Mouse (Mus musculus) C2C12 (cell line): ENCODE data around the gene Dnaaf3.

Experiments used
- CTCF ChIP-seq: IDR thresholded peaks from one replicate; pipeline ENCODE4 v1.5.1; 2011; ENCODE audit not compliant: control insufficient read depth, insufficient read depth, insufficient read length
- MAX ChIP-seq: IDR thresholded peaks from one replicate; pipeline ENCODE4 v1.6.1; 2011; ENCODE audit warnings: mild to moderate bottlenecking, control low read depth

DNA sequence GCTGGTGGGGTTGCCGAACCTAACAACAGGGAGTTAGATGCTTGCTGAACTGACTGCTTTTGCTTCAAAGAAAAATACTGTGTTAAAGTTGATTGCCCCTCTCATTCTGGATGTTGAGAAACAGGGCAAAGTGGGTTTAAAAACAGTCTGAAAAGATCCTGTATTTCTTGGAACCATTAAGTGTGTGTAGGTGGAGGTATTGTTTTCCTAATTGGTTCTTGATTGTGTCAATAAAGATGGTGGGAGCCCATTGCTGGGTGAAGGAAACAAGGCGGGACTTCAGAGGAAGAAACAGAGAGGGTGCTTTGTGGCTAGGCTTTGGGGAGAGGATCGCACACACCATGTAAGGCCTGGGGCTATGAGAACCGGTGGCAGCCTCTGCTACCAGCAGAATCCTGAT, 4.9 kb upstream of the Dnaaf3 start:
- TF ChIP-seq CTCF, result no peak
- no peak for TF ChIP-seq MAX
